Mouse (Mus musculus) forebrain, embryonic 12.5 days (tissue): ENCODE results near the gene Traf5. TPM values are rescaled to one million over a fixed set of nuclear protein-coding genes. Genes with fewer than 3 reads are reported as not detected.

Experiments used
- ATAC-seq: fragments of 200-750 bp; cut with Nextera tagmentation; 2 replicates; pipeline ENCODE4 v1.8.0; 2017; ENCODE audit warnings: moderate TSS enrichment; ENCODE audit not compliant: low FRiP score
- H3K27ac ChIP-seq: fragments of 300-500 bp; sonication (generic); 2 replicates; pipeline ENCODE4 v1.5.1; 2016; ENCODE audit warnings: mild to moderate bottlenecking
- H3K27me3 ChIP-seq: fragments of 300-500 bp; sonication (generic); 2 replicates; pipeline ENCODE4 v1.6.1; 2016; ENCODE audit warnings: mild to moderate bottlenecking
- H3K36me3 ChIP-seq: fragments of 300-500 bp; sonication (generic); replicated peaks from 2 replicates; pipeline ENCODE4 v1.6.1; 2016; ENCODE audit warnings: mild to moderate bottlenecking
- H3K4me1 ChIP-seq: fragments of 300-500 bp; sonication (generic); 2 replicates; pipeline ENCODE4 v1.6.1; 2016
- H3K4me2 ChIP-seq: fragments of 300-500 bp; sonication (generic); 2 replicates; pipeline ENCODE4 v1.6.1; 2016; ENCODE audit warnings: mild to moderate bottlenecking, moderate library complexity
- H3K4me3 ChIP-seq: fragments of 300-500 bp; sonication (generic); replicated peaks from 2 replicates; pipeline ENCODE4 v1.5.1; 2016; ENCODE audit warnings: mild to moderate bottlenecking
- H3K9ac ChIP-seq: fragments of 300-500 bp; sonication (generic); 2 replicates; pipeline ENCODE4 v1.6.1; 2016; ENCODE audit warnings: mild to moderate bottlenecking
- H3K9me3 ChIP-seq: fragments of 300-500 bp; sonication (generic); 2 replicates; pipeline ENCODE4 v1.6.1; 2016
- WGBS: fragments of 180-500 bp; shearing (Covaris S2); methylation state at CpG from one replicate; pipeline ENCODE4 v1.1.7; 2016; 5-methylcytosine and 5-hydroxymethylcytosine counted together
- polyA plus RNA-seq: library from polyadenylated mRNA; unstranded; fragments of >200 nt; fragmentation: Nextera tagmentation; extraction: Ambion mirVana; gene quantifications from 2 replicates; pipeline ENCODE4 v1.2.1, GENCODE M21; 2016

Gene Traf5
- polyA plus RNA-seq, 1 experiment from 2014 or later = 4.5 TPM

DNA sequence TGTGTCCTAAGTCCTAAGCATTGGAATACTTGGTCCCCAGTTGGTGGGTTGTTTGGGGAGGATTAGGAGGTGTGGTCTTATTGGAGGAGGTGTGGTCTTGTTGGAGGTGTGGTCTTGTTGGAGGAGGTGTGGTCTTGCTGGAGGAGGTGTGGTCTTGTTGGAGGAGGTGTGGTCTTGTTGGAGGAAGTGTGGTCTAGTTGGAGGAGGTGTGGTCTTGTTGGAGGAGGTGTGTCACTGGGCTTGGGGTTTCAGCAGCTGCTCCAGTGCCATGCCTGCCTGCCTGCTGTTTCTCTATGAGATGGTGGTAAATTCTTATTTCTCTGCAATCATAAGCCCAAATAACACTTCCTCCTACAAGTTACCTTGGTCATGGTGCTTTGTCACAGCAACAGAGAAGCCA, 93.3 kb downstream of the Traf5 start:
- Histone ChIP-seq H3K36me3 (no peaks in the 10 kb centered on the region), H3K4me3 (no peak overlapping the region), H3K4me2 (no peak overlapping the region), H3K27me3 (no peaks in the 10 kb centered on the region), H3K9ac (no peak overlapping the region), H3K4me1 (no peaks in the 10 kb centered on the region), H3K27ac (no peak overlapping the region), H3K9me3 (no peaks in the 10 kb centered on the region)
- no peak for ATAC-seq

DNA sequence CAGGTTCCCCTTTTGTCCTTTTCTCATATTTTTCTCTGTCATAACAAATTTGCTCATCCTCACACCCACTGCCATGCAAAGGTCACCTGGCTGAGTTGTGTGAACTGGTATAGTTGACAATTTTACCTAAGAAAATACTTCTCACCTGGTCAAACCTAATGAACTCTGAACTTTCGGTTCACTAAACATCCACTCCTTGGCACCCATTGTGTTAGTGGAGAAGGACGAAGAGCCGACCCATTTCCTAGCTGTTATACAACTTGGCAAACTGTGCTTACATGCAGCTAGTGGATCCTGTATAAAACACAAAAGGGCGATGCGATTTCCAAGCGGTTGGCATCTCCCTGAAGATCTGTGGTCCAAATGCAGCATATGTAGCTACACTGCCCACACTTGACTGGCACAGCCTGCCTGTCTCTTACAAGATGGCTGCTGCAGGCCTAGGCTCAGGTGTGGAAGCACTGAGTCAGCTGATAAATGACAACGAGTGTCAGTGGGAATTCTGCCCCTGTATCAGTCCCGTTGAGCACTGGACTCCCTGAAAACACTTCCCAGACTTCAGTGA, 95.7 kb downstream of the Traf5 start:
- H3K4me1 ChIP-seq = no peaks in the 10 kb centered on the region
- no peak overlapping the region for H3K4me3 ChIP-seq
- ATAC-seq = no peak
- no peaks in the 10 kb centered on the region for H3K36me3 ChIP-seq
- H3K4me2 ChIP-seq = no peak overlapping the region
- no peaks in the 10 kb centered on the region for H3K9me3 ChIP-seq
- H3K27me3 ChIP-seq = no peaks in the 10 kb centered on the region
- 93% methylated on average over 8 of the region's 8 CpGs for WGBS
- H3K9ac ChIP-seq = no peak overlapping the region
- H3K27ac ChIP-seq = no peak overlapping the region

DNA sequence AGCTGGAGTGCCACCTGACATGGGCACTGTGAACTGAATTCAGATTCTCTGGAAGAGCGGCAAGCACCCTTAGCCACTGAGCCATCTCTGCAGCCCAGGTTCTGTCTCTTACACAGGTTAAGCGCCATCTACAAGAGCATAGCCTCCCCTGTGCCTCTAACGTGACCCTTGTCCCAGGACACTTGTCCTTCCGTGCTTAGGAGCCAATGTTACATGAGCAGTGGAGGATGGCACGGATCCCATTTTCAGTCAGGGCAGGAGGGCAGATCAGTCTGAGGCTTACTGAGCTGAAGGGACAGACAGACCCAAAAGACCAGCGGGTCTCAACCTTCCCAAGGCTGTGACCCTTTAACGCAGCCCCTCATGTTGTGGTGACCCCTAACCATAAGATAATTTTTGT, 96.4 kb downstream of the Traf5 start:
- Histone ChIP-seq H3K27me3 (no peaks in the 10 kb centered on the region), H3K9ac (no peak overlapping the region), H3K27ac (no peak overlapping the region), H3K4me3 (no peak overlapping the region), H3K36me3 (no peaks in the 10 kb centered on the region), H3K4me2 (no peak overlapping the region), H3K4me1 (no peaks in the 10 kb centered on the region), H3K9me3 (no peaks in the 10 kb centered on the region)
- ATAC-seq = no peak
- 92% methylated on average over 7 of the region's 7 CpGs for WGBS

DNA sequence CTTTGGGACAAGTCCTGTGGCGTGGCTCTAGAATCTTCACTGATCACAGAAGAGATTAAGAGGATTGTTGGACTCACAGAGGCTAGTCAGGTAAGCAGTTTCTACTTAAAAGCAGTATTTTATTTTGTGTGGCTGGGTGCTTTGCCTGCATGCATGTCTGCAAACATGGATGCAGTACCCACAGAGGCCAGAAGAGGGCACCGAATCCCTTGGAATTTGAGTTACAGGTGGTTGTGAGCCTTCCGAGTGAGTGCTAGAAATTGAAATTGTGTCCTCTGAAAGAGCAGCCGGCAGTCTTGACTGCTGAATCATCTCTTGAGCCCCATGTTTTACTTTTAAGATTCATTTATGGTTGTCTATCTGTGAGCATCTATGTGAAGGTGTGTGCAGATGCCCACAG, 96.9 kb downstream of the Traf5 start:
- no peaks in the 10 kb centered on the region for H3K9me3 ChIP-seq
- H3K27me3 ChIP-seq = no peaks in the 10 kb centered on the region
- no peak overlapping the region for H3K4me2 ChIP-seq
- no peak for ATAC-seq
- no peaks in the 10 kb centered on the region for H3K36me3 ChIP-seq
- H3K4me3 ChIP-seq = no peak overlapping the region
- no peak overlapping the region for H3K9ac ChIP-seq
- WGBS = 60% methylated on average over 4 of the region's 4 CpGs
- no peak overlapping the region for H3K27ac ChIP-seq
- H3K4me1 ChIP-seq = no peaks in the 10 kb centered on the region

DNA sequence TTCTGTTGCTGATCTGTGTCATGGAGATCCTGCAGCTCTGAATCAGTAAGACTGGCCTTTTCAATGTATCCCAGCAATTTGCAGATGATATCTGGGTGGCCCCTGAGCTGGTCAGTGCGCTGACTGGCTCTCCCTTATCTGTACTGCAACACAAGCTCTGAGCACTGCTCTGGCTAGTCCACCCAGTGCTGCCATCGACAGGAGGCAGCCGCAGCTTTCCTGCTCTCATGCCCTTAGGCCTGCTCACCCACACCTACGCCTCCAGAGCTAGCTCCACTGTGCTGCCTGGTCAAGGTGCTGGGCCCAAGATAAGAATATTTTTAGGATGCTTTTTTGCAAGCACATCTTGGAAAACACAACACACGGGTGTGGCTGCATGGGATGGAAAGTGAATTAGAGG, 97.9 kb downstream of the Traf5 start:
- no peaks in the 10 kb centered on the region for H3K27me3 ChIP-seq
- no peak overlapping the region for H3K9ac ChIP-seq
- 74% methylated on average over 5 of the region's 5 CpGs for WGBS

DNA sequence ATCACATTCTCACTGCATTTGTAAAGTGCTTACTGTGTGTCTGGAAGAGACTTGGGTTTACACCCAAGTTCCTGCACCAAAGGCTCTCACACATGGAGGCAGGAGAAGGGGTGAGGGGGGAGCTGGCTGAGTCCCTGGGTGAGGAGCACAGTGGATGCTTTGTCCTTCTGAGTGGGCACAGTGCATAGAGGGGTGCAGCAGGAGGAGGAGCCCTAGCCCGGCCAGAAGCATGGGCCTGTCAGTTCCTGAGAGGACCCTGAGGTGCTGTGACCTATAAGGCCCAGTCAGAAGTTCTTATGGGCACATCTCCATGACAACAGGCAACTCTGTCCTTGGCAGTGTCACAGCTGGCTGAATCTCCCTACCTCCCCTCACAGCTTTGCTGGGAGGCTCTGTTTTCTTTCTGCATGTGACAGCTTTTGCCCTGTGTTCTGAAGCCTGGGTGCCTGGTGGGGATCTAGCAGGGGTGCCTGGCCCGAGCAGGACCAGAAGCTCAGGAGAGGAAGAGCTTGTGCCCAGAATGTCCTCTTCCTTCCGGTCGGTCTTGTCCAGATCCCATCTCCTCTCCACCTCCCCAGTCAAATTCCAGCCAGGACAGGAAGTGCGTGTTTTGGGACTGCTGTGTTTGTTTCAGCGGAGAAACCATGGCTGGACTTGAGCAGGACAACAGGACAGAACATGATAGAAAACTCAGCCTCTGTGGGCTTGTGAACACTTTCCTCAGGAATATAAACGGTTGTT, 100.1 kb downstream of the Traf5 start:
- Histone ChIP-seq H3K27ac (no peak overlapping the region), H3K9me3 (no peaks in the 10 kb centered on the region), H3K4me1 (no peaks in the 10 kb centered on the region), H3K27me3 (no peaks in the 10 kb centered on the region), H3K9ac (no peak overlapping the region), H3K4me2 (no peak overlapping the region), H3K36me3 (no peaks in the 10 kb centered on the region), H3K4me3 (no peak overlapping the region)
- WGBS = 78% methylated on average over 7 of the region's 7 CpGs
- no peak for ATAC-seq

More for the DNA sequence above, 97.9 kb downstream of the Traf5 start:
- no peaks in the 10 kb centered on the region for H3K9me3 ChIP-seq
- H3K4me2 ChIP-seq = no peak overlapping the region
- H3K4me3 ChIP-seq = no peak overlapping the region
- no peak overlapping the region for H3K27ac ChIP-seq
- H3K36me3 ChIP-seq = no peaks in the 10 kb centered on the region
- ATAC-seq = no peak
- no peaks in the 10 kb centered on the region for H3K4me1 ChIP-seq

DNA sequence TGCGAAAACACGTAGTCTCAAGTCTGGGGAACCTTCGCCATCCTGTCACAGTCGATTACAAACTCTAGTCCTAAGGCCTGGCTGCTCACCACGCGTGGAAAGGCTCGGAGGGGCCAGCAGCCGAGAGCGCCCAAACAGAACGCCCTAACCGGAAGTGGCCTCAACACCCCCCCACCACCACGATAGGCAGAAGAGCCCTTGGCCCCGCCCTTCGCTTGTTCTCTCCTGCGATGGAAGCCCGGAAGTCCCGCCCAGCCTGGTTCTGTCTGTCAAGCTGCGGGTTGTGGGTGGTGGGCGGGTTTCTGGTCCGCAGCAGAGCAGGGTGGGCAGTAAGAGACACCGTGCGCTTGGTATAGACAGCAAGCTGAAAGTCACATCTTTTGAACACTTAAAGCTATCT, 102.4 kb downstream of the Traf5 start:
- Histone ChIP-seq H3K9ac (peak overlapping the region; percentile 68), H3K4me3 (peak overlapping the region; percentile 55), H3K27me3 (peaks cover 10% of the 10 kb centered on the region), H3K9me3 (no peaks in the 10 kb centered on the region), H3K27ac (peak overlapping the region; percentile 76), H3K4me2 (peak overlapping the region; percentile 61), H3K36me3 (no peaks in the 10 kb centered on the region), H3K4me1 (no peaks in the 10 kb centered on the region)
- peak; percentile 99 for ATAC-seq
- WGBS = under 1% methylated on average over 22 of the region's 22 CpGs

DNA sequence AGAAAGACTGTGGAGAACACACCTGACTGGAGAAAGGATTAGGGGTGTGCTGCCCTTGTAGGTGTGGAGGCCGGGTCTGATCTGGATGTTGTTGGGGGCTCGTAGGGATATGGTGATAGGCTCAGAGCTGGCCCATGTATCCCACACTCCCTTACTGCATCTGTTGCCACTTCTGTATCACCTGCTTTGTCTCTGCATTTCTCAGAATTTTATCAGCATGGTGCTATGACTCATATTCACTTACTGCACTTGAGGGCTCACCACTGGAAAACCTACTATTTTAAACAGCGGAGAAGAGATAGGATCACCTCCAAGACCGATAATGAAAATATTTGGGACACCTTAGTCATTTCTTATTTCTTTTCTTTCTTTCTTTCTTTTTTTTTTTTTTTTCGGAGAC, 103.3 kb downstream of the Traf5 start:
- no peak overlapping the region for H3K27ac ChIP-seq
- peaks cover 18% of the 10 kb centered on the region for H3K27me3 ChIP-seq
- H3K9ac ChIP-seq = no peak overlapping the region
- peak overlapping the region; percentile 61; the same call in 1 of the 2 replicates for H3K4me2 ChIP-seq
- H3K4me1 ChIP-seq = no peaks in the 10 kb centered on the region
- H3K9me3 ChIP-seq = no peaks in the 10 kb centered on the region
- H3K36me3 ChIP-seq = no peaks in the 10 kb centered on the region
- H3K4me3 ChIP-seq = no peak overlapping the region
- ATAC-seq = no peak
- WGBS = 94% methylated on average over 5 of the region's 5 CpGs

DNA sequence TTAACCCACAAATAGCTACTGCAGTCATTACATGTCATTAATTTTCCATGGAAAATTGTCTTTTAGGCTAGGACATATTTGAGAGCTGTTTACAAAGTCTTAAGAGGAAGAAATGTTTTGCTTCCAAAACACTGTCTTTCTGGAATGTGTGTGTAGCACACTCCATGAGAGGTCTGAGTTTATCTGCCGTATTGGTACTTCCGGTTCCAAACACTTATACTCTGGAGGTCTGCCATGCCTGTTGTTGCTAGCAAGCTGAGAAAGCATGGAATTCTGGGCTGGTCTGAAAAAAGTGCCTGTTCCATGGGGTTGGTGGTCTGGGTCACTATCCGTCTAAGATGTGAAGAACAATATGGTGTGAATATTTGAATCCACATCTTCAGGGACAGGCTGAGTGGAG, 103.7 kb downstream of the Traf5 start:
- ATAC-seq = no peak
- peaks cover 20% of the 10 kb centered on the region for H3K27me3 ChIP-seq
- H3K27ac ChIP-seq = no peak overlapping the region
- no peaks in the 10 kb centered on the region for H3K36me3 ChIP-seq
- H3K9me3 ChIP-seq = no peaks in the 10 kb centered on the region
- no peak overlapping the region for H3K4me3 ChIP-seq
- no peak overlapping the region for H3K4me2 ChIP-seq
- 89% methylated on average over 3 of the region's 3 CpGs for WGBS
- H3K9ac ChIP-seq = no peak overlapping the region
- no peaks in the 10 kb centered on the region for H3K4me1 ChIP-seq

DNA sequence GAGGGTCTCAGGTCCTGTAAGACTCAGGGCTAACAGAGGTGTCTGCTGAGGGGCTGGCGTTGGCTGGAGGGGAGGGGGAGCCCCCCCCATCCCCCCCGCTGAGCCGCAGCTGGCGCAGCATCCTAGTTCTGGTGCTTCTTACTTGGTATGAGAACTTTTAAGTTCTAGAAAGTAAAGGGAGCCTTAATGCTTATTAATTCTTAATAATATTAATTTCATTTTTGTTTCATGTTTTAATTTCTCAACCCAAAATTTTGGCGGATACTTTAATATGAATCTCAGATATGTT, 104.9 kb downstream of the Traf5 start:
- 0 out of 2 replicates have a peak, but pooled peaks cover under 1% of the 10 kb centered on the region for H3K4me1 ChIP-seq
- no peak overlapping the region for H3K4me2 ChIP-seq
- no peak overlapping the region for H3K4me3 ChIP-seq
- peaks cover 20% of the 10 kb centered on the region for H3K27me3 ChIP-seq
- no peaks in the 10 kb centered on the region for H3K9me3 ChIP-seq
- ATAC-seq = no peak
- H3K9ac ChIP-seq = no peak overlapping the region
- H3K36me3 ChIP-seq = no peaks in the 10 kb centered on the region
- H3K27ac ChIP-seq = no peak overlapping the region
- 62% methylated on average over 5 of the region's 5 CpGs for WGBS

DNA sequence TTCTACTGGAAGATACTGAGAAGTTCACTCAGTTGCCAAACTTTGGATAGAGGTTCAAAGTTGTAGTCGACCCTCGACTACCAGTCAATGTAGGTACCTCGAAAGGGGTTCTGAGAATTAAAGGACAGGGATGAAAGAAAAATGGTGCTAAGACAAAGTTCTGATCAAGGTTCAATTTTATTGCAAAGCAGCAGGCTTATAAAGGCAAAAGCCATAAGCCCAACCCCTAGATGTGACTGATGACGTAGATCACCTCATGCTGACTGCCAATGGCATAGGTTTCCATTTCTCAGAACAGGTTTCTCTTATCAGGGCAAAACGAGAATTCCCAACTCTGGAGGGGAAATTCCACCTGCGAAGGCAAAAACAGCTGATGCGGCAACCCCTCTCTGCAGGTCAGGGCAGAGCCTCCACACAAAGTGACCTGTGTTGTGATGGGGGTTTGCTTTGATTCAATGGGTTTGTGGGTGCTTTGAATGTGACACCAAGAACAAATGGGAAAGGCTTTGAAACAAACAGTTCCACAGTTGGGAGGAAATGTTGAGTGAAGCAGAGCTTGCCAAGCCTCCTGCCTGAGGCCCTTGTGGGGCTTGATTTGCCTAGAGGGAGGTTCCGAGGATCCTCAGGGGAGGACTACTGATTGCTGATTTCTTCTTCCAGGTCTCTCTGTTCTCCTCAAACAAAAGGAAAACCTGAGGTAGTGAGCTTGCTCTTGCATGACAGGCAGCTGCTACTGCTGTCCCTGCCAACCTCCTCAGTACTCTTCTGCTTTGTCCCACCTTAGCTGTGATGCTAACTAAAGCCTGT, 105.5 kb downstream of the Traf5 start:
- Histone ChIP-seq H3K4me3 (no peak overlapping the region), H3K4me1 (0 out of 2 replicates have a peak, but pooled peaks cover 5% of the 10 kb centered on the region), H3K27ac (no peak overlapping the region), H3K9ac (no peak overlapping the region), H3K27me3 (peaks cover 20% of the 10 kb centered on the region), H3K36me3 (no peaks in the 10 kb centered on the region), H3K9me3 (no peaks in the 10 kb centered on the region), H3K4me2 (no peak overlapping the region)
- 83% methylated on average over 8 of the region's 8 CpGs for WGBS
- no peak for ATAC-seq

DNA sequence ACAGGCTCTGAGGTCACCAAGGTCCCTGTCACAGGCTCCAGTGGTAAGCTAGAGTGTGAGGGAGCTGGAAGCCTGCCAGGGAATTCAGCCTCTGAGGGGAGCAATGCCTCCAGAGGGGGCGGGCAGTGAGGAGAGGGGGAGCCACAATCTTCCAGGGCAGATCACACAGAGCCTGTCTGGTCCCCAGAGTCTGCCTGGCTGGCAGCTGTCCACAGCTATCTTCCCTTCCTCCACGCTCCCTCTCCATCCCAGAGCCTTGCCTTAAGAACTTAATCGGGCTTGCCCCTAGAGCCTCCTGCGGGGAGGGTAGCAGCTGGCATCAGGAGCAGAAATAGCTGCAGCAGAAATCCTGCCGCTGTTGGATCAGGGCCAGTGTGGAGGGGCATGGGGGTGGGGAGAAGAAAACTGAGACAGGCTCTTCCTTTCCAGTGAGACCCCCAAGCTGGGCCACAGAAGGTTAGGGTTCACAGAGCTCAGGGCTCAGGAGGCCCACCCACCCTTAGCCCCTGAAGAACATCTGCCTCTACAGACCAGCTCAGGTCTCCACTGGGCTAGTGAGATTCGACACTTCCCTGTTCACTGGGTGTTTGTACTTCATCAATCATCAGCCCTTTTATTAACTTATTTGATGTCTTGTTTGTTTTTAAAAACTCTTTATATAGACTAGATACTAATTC, 110.8 kb downstream of the Traf5 start:
- Histone ChIP-seq H3K4me2 (no peak overlapping the region), H3K4me1 (peaks cover 32% of the 10 kb centered on the region), H3K9me3 (no peaks in the 10 kb centered on the region), H3K4me3 (no peak overlapping the region), H3K36me3 (no peaks in the 10 kb centered on the region), H3K27me3 (peaks cover 20% of the 10 kb centered on the region), H3K9ac (no peak overlapping the region), H3K27ac (peak overlapping the region; percentile 72)
- peak; percentile 80 for ATAC-seq
- 42% methylated on average over 6 of the region's 6 CpGs for WGBS
